Mouse (Mus musculus) naive thymus-derived CD4-positive, alpha-beta T cell, adult 5 months (primary cell): Measurements from ENCODE around the gene Kcns3. TPM values are rescaled to one million over a fixed set of nuclear protein-coding genes. Genes with fewer than 3 reads are reported as not detected.

Experiments
- polyA plus RNA-seq: library from polyadenylated mRNA; unstranded; fragments of 100-300 nt; shearing (Covaris generic); gene quantifications from one replicate; pipeline ENCODE4 v1.2.1, GENCODE M21; 2017

Kcns3 gene
- polyA plus RNA-seq: not detected

GRCm38 (mm10) chr12:11151015-11151414, at the start of gene Kcns3:
Gene Kcns3 (minus strand): TSS chr12:11151056.

Other genes with a start within 250 kb of the Kcns3 start
- not detected for gene Msgn1, start 57.9 kb upstream of the Kcns3 start, polyA plus RNA-seq
- 1.1 TPM for gene Gen1, start 114.7 kb upstream of the Kcns3 start, polyA plus RNA-seq
- 191 TPM for gene Smc6, start 114.8 kb upstream of the Kcns3 start, polyA plus RNA-seq